Mouse (Mus musculus): ENCODE measurements around the gene Gm28036.
A peak's percentile ranks its signal among the peaks of the same experiment; 100 is the strongest.
"Not testable (repeated sequence)": the region's sequence is repeated elsewhere in the genome, so short reads cannot be mapped to it uniquely, and the experiment has no call there.

The Gm28036 gene

GRCm38 (mm10) chr2:156126992-156127391 is at the start of gene Gm28036:
Gm28036 (minus strand) TSS chr2:156127092.
- no peak for DNase-seq

GRCm38 (mm10) chr2:156166557-156166956 is 39.7 kb upstream of the Gm28036 start:
- DNase-seq: no peak

- DNase-seq: no peak
These were observed 38.6 kb upstream of the Gm28036 start for GRCm38 (mm10) chr2:156165478-156165877.

GRCm38 (mm10) chr2:156151538-156151937 is 24.6 kb upstream of the Gm28036 start:
- no peak for DNase-seq

GRCm38 (mm10) chr2:156147316-156147915 is 20.5 kb upstream of the Gm28036 start:
- no peak for DNase-seq

GRCm38 (mm10) chr2:156146272-156146989 is 19.5 kb upstream of the Gm28036 start:
- no peak for DNase-seq

- no peak for DNase-seq
These were observed 18.7 kb upstream of the Gm28036 start for GRCm38 (mm10) chr2:156145486-156146130.

GRCm38 (mm10) chr2:156143953-156144724 is 17.2 kb upstream of the Gm28036 start, which contains the start of the genes Romo1 and Nfs1:
Romo1 (plus strand) TSS chr2:156144039.
Nfs1 (minus strand) TSS chr2:156144186.
- DNase-seq: peak; percentile 92 to 96

GRCm38 (mm10) chr2:156143367-156143766 is 16.5 kb upstream of the Gm28036 start:
- DNase-seq: peak in 1 of 2 experiments; percentile 14

GRCm38 (mm10) chr2:156142820-156143219 is 15.9 kb upstream of the Gm28036 start:
- DNase-seq: peak in 1 of 2 experiments; percentile 15

- DNase-seq: no peak
These were observed 8.8 kb upstream of the Gm28036 start for GRCm38 (mm10) chr2:156135695-156136094.

GRCm38 (mm10) chr2:156134161-156134560 is 7.3 kb upstream of the Gm28036 start:
- DNase-seq: no peak

GRCm38 (mm10) chr2:156123731-156124130 is 3.2 kb downstream of the Gm28036 start:
- peak; percentile 39 to 42 for DNase-seq

GRCm38 (mm10) chr2:156119566-156119965 is 7.3 kb downstream of the Gm28036 start:
- DNase-seq: no peak

- not testable (repeated sequence) for DNase-seq
These were observed 14.8 kb downstream of the Gm28036 start for GRCm38 (mm10) chr2:156112080-156112423.

GRCm38 (mm10) chr2:156111358-156112079 is 15.4 kb downstream of the Gm28036 start, which contains the start of the genes Cpne1 and Rbm12:
Cpne1 (minus strand) TSS chr2:156111965.
Rbm12 (minus strand) TSS chr2:156111978.
- peak; percentile 90 to 96 for DNase-seq

- peak in 1 of 2 experiments; percentile 16 for DNase-seq
These were observed 16.1 kb downstream of the Gm28036 start for GRCm38 (mm10) chr2:156110627-156111357.

GRCm38 (mm10) chr2:156091926-156092325 is 35.0 kb downstream of the Gm28036 start:
- no peak for DNase-seq

- no peak for DNase-seq
These were observed 37.1 kb downstream of the Gm28036 start for GRCm38 (mm10) chr2:156089799-156090198.

- DNase-seq: no peak
These were observed 39.3 kb downstream of the Gm28036 start for GRCm38 (mm10) chr2:156087391-156088110.

GRCm38 (mm10) chr2:156084541-156084940 is 42.4 kb downstream of the Gm28036 start:
- no peak for DNase-seq
